Mouse (Mus musculus): ENCODE data around the gene Ntng1. TPM values are rescaled to one million over a fixed set of nuclear protein-coding genes. Genes with fewer than 3 reads are reported as not detected.

Ntng1 gene
- 2.6 and 2.7 TPM in 2 replicates for polyA plus RNA-seq (2015; fragmentation: Nextera tagmentation; extraction: Ambion mirVana)

GRCm38 (mm10) chr3:110143206-110144061 is at the start of gene Ntng1:
Ntng1 (minus strand) TSS chr3:110144011.
- H3K9me3 ChIP-seq, result no peaks in the 10 kb centered on the region
- H3K36me3 ChIP-seq, result no peaks in the 10 kb centered on the region
- H3K9ac ChIP-seq, result peak within 1 kb of the TSS; percentile 32
- H3K4me1 ChIP-seq, result peaks cover 17% of the 10 kb centered on the region
- peak; percentile 68; the same call in 1 of the 2 replicates for ATAC-seq (ENCODE audit: borderline replicate concordance, extremely low read depth, low FRiP score, low TSS enrichment)
- peak within 1 kb of the TSS; percentile 57 for H3K4me3 ChIP-seq
- peak within 1 kb of the TSS; percentile 97 for H3K4me2 ChIP-seq
- no peak within 1 kb of the TSS for H3K27ac ChIP-seq
- peaks cover 25% of the 10 kb centered on the region for H3K27me3 ChIP-seq
- WGBS, result under 1% methylated on average over 52 of the region's 52 CpGs

DNA sequence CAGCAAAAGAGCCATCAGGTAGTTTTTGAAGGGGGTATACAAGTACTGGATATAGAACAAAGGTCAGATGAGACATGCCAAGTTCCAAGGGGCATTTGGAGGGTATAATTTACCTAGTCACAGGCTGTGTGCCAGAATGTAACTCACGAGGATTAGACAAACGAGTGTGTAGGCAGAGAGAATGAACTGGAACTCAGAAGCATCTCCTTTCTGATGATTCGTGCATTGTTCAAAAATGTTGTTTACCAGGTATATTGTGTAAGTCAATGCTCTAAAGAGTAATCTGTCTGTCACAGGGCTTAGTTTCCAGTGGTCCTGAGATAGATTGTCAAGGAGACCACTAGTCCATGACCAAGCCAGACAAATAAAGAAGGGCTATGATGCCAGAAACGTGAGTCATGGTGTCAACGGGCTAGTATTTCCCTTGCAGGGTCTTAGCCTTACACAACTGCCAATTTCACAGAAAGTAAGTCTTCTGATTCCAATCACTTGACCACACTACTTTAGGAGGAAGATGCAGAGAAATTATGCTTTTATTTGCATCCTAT is 43.7 kb upstream of the Ntng1 start:
- Histone ChIP-seq H3K4me2 (no peak overlapping the region), H3K4me3 (no peak overlapping the region), H3K27me3 (no peaks in the 10 kb centered on the region), H3K36me3 (no peaks in the 10 kb centered on the region), H3K4me1 (no peaks in the 10 kb centered on the region), H3K9me3 (no peaks in the 10 kb centered on the region), H3K9ac (no peak overlapping the region), H3K27ac (no peak overlapping the region)
- WGBS, result 78% methylated on average over 5 of the region's 5 CpGs
- ATAC-seq (ENCODE audit: borderline replicate concordance, extremely low read depth, low FRiP score, low TSS enrichment), result no peak

DNA sequence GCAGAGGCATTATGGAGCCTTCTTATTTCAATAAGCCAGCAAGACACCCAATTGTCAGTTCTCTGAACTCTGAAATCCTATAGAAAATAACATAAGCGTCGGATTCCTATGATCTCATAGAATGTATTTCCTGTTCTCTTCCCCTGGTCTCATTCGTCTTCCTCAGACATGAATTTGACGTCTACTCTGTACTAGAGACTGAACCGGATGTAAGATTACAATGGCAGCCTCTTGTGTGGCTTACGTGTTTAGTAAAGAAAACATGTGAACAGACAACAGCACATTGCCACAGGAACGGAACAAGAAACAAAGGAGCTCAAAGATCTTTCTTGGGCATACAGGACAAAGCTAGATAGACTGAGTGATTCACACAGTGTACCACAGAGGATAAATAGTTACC is 5.3 kb upstream of the Ntng1 start:
- H3K36me3 ChIP-seq, result no peaks in the 10 kb centered on the region
- no peak overlapping the region for H3K9ac ChIP-seq
- H3K9me3 ChIP-seq, result no peaks in the 10 kb centered on the region
- 50% methylated on average over 7 of the region's 7 CpGs for WGBS
- H3K4me1 ChIP-seq, result no peaks in the 10 kb centered on the region
- H3K27ac ChIP-seq, result no peak overlapping the region
- no peak overlapping the region for H3K4me2 ChIP-seq
- H3K27me3 ChIP-seq, result peaks cover 9% of the 10 kb centered on the region; the same call in 1 of the 2 replicates
- peak; percentile 14; the same call in 1 of the 2 replicates for ATAC-seq (ENCODE audit: borderline replicate concordance, extremely low read depth, low FRiP score, low TSS enrichment)
- H3K4me3 ChIP-seq, result no peak overlapping the region

DNA sequence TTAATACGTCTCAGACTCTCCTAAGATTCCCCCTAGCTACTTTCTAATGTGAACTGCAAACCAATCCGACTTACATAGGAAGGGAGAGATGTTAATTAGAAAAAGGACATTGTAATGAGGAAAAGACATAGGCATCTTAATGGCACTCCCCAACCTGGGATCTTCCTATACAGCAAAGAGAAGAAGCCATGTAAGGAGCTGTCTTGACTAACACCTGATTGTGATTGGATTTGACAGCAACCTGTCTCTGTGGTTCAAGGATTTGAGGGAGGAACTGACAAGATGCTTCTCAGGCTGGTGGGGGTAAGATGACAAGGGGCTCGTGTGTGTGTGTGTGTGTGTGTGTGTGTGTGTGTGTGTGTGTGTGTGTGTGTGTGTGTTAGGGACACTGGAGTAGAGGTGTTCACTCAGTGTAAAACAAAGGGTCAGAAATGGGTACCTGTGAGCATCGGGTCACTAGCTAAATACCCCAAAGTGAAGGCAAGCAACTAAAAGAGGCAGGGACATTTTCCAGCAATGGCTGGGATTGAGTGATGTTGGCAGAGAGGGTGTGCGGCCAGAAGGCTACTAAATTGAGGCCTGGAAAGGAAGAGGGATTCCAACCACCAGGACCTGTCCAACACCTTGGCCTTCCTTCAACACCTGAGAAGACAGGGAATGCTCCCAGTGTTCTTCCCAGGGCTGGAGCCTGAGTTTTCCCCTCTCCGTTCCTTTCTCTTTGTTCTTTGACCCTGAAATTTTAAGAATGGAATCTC is 667 bp upstream of the Ntng1 start:
- no peak overlapping the region for H3K4me2 ChIP-seq
- WGBS, result 41% methylated on average over 5 of the region's 6 CpGs
- peaks cover 25% of the 10 kb centered on the region for H3K27me3 ChIP-seq
- H3K9me3 ChIP-seq, result no peaks in the 10 kb centered on the region
- ATAC-seq (ENCODE audit: borderline replicate concordance, extremely low read depth, low FRiP score, low TSS enrichment), result no peak
- no peak overlapping the region for H3K4me3 ChIP-seq
- H3K4me1 ChIP-seq, result peaks cover 17% of the 10 kb centered on the region
- no peaks in the 10 kb centered on the region for H3K36me3 ChIP-seq
- H3K9ac ChIP-seq, result no peak overlapping the region
- H3K27ac ChIP-seq, result no peak overlapping the region

- under 1% methylated on average over 76 of the region's 77 CpGs for WGBS
- ATAC-seq (ENCODE audit: borderline replicate concordance, extremely low read depth, low FRiP score, low TSS enrichment), result peak; percentile 54
- peak overlapping the region; percentile 97 for H3K4me2 ChIP-seq
- no peak overlapping the region for H3K27ac ChIP-seq
- H3K36me3 ChIP-seq, result no peaks in the 10 kb centered on the region
- H3K9me3 ChIP-seq, result no peaks in the 10 kb centered on the region
- H3K9ac ChIP-seq, result peak overlapping the region; percentile 32
- H3K4me3 ChIP-seq, result peak overlapping the region; percentile 57
- peaks cover 17% of the 10 kb centered on the region for H3K4me1 ChIP-seq
- peaks cover 25% of the 10 kb centered on the region for H3K27me3 ChIP-seq
These were observed 1.3 kb downstream of the Ntng1 start for GRCm38 (mm10) chr3:110142314-110143205.

GRCm38 (mm10) chr3:110141351-110142302 is 2.2 kb downstream of the Ntng1 start:
- 3% methylated on average over 13 of the region's 13 CpGs for WGBS
- no peaks in the 10 kb centered on the region for H3K36me3 ChIP-seq
- peak overlapping the region; percentile 57 for H3K4me3 ChIP-seq
- peaks cover 17% of the 10 kb centered on the region for H3K4me1 ChIP-seq
- peaks cover 25% of the 10 kb centered on the region for H3K27me3 ChIP-seq
- peak overlapping the region; percentile 32; the same call in 1 of the 2 replicates for H3K9ac ChIP-seq
- peak overlapping the region; percentile 97 for H3K4me2 ChIP-seq
- no peak overlapping the region for H3K27ac ChIP-seq
- no peak; the same call in 1 of the 2 replicates for ATAC-seq (ENCODE audit: borderline replicate concordance, extremely low read depth, low FRiP score, low TSS enrichment)
- H3K9me3 ChIP-seq, result no peaks in the 10 kb centered on the region

DNA sequence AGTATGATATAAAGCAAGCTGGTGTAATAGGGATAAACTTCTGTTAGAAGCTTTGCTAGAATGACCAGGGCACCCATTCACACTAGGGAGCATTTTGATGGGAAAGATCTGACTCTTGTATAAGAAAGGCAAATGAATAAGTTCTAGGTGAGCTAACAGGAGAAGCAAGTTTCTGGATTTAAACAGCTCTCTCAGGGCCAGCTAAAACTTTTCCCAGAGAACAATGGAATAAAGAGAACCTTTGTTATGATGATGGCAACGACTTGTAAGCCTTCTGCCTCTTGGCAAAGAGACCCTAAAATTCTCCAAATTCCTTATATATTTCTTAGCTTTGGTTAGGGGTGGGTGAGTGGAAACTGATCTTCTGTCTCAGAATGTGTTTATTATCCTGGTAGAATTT is 7.7 kb downstream of the Ntng1 start:
- no peak overlapping the region for H3K4me3 ChIP-seq
- H3K27ac ChIP-seq, result no peak overlapping the region
- WGBS, result 6% methylated on average over 1 of the region's 1 CpGs
- H3K9ac ChIP-seq, result no peak overlapping the region
- H3K9me3 ChIP-seq, result no peaks in the 10 kb centered on the region
- no peaks in the 10 kb centered on the region for H3K36me3 ChIP-seq
- no peaks in the 10 kb centered on the region for H3K4me1 ChIP-seq
- no peaks in the 10 kb centered on the region for H3K27me3 ChIP-seq
- no peak overlapping the region for H3K4me2 ChIP-seq
- no peak for ATAC-seq (ENCODE audit: borderline replicate concordance, extremely low read depth, low FRiP score, low TSS enrichment)

DNA sequence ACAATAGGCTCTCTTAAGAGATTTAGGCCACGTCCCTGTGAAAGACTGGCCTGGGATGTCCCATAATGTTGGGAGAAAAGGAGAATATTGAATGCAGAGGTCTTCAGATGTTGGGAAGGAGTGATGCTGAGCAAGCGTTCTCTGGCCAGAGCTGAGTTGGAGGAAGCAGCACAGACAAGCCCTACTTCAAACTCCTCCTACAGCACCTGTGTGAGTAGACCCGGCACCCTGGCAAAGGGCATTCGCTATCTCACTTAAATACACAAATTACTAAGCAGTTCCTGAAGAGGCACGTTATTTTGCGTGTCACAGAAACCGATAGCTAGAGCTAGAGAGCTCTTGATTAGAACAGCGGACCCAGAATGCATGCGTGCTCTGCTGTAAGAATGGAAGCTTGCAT is 10.7 kb downstream of the Ntng1 start:
- no peaks in the 10 kb centered on the region for H3K4me1 ChIP-seq
- H3K9ac ChIP-seq, result no peak overlapping the region
- 64% methylated on average over 9 of the region's 9 CpGs for WGBS
- H3K36me3 ChIP-seq, result no peaks in the 10 kb centered on the region
- H3K4me2 ChIP-seq, result no peak overlapping the region
- no peak for ATAC-seq (ENCODE audit: borderline replicate concordance, extremely low read depth, low FRiP score, low TSS enrichment)
- no peak overlapping the region for H3K27ac ChIP-seq
- no peaks in the 10 kb centered on the region for H3K9me3 ChIP-seq
- H3K27me3 ChIP-seq, result no peaks in the 10 kb centered on the region
- H3K4me3 ChIP-seq, result no peak overlapping the region

DNA sequence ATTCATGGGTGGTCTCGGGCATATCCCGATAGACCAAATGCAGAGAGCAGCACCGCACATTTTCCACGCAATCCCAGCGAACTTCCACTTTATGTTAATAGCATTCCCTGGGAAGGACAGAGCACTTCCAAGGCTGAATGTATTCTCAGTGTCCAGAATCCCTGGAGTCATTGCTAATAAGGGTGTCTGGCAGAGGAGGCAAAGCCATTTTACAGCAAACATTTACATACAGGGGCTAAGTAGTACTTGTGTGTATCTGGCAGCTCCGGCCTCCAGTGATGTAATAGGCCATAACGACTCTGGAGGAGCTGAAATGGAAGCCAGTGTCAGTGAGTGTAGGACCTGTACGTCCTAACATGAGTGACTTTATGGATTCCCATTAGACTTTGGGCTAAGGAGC is 11.5 kb downstream of the Ntng1 start:
- Histone ChIP-seq H3K36me3 (no peaks in the 10 kb centered on the region), H3K27ac (no peak overlapping the region), H3K4me2 (no peak overlapping the region), H3K9me3 (no peaks in the 10 kb centered on the region), H3K9ac (no peak overlapping the region), H3K27me3 (no peaks in the 10 kb centered on the region), H3K4me1 (no peaks in the 10 kb centered on the region), H3K4me3 (no peak overlapping the region)
- 69% methylated on average over 8 of the region's 8 CpGs for WGBS
- no peak for ATAC-seq (ENCODE audit: borderline replicate concordance, extremely low read depth, low FRiP score, low TSS enrichment)

DNA sequence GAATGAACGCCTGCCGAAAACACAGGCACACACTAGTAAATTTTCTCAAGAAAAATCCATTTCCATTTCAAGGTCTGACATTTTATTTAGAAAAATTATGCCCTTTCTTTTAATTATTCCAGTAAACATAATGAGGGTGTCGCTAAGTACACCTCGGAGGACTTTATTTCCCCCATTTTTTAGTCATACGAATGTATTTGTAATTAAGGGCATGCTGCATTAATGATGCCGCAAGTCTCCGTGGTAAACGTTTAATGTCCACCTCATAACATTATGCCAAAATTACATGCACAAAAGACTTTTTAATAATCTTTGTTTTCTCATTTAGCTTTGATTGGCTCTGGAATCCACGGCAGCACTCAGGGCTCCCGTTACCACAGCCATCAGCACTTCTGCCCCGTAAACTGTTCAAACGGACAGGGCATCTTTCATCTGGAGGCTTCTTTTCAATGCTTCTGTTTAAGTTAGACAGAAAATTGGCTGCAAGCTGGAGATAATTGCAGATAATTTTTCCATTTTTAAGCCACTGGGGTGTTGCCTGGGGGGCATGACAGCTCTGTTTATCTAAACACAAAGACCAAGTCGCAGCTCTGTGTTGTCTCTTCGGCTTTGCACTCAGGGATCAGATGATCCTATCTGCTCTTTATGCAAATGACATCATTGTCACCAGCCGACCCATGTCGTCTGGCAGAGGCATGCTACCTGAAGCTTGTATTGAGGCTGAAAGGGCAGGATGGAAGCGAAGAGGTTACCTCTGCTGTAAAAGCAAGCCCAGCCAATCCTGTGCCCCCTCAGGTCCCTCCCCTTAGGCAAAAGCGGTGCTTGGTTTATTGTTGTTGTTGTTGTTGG is 12.5 kb downstream of the Ntng1 start:
- Histone ChIP-seq H3K4me3 (no peak overlapping the region), H3K4me2 (no peak overlapping the region), H3K9me3 (no peaks in the 10 kb centered on the region), H3K4me1 (no peaks in the 10 kb centered on the region), H3K36me3 (no peaks in the 10 kb centered on the region), H3K27me3 (no peaks in the 10 kb centered on the region), H3K9ac (no peak overlapping the region), H3K27ac (no peak overlapping the region)
- no peak for ATAC-seq (ENCODE audit: borderline replicate concordance, extremely low read depth, low FRiP score, low TSS enrichment)
- WGBS, result 54% methylated on average over 18 of the region's 18 CpGs
